Mouse (Mus musculus) hindbrain, postnatal 0 days (tissue): Measurements from ENCODE around the gene Tmem106c. TPM values are rescaled to one million over a fixed set of nuclear protein-coding genes. Genes with fewer than 3 reads are reported as not detected.

Experiments
- ATAC-seq: fragments of 200-750 bp; cut with Nextera tagmentation; 2 replicates; pipeline ENCODE4 v1.8.0; 2017; ENCODE audit warnings: mild to moderate bottlenecking, moderate TSS enrichment, moderate library complexity
- DNase-seq: peaks from one replicate; pipeline ENCODE4 v3.0.0-alpha.2; 2015; ENCODE audit warnings: low spot score
- H3K27ac ChIP-seq: fragments of 300-500 bp; sonication (generic); 2 replicates; pipeline ENCODE4 v1.5.1; 2014; ENCODE audit warnings: mild to moderate bottlenecking
- H3K27me3 ChIP-seq: fragments of 300-500 bp; sonication (generic); 2 replicates; pipeline ENCODE4 v1.6.1; 2014; ENCODE audit warnings: low read length, mixed read lengths; ENCODE audit not compliant: insufficient read depth
- H3K36me3 ChIP-seq: fragments of 300-500 bp; sonication (generic); 2 replicates; pipeline ENCODE4 v1.6.1; 2014; ENCODE audit warnings: low read length, mixed read lengths; ENCODE audit not compliant: insufficient read depth
- H3K4me1 ChIP-seq: fragments of 300-500 bp; sonication (generic); 2 replicates; pipeline ENCODE4 v1.6.1; 2014; ENCODE audit warnings: antibody characterized with exemption, low read length, mixed read lengths; ENCODE audit not compliant: insufficient read depth
- H3K4me2 ChIP-seq: fragments of 300-500 bp; sonication (generic); 2 replicates; pipeline ENCODE4 v1.6.1; 2014; ENCODE audit warnings: low read depth, mild to moderate bottlenecking, low read length, moderate library complexity, mixed read lengths
- H3K4me3 ChIP-seq: fragments of 300-500 bp; sonication (generic); 2 replicates; pipeline ENCODE4 v1.5.1; 2014; ENCODE audit warnings: low read length
- H3K9ac ChIP-seq: fragments of 300-500 bp; sonication (generic); replicated peaks from 2 replicates; pipeline ENCODE4 v1.6.1; 2014; ENCODE audit warnings: mild to moderate bottlenecking, low read length, moderate library complexity, mixed read lengths
- H3K9me3 ChIP-seq: fragments of 300-500 bp; sonication (generic); 2 replicates; pipeline ENCODE4 v1.6.1; 2016; ENCODE audit warnings: low read length, mixed read lengths
- CTCF ChIP-seq: IDR thresholded peaks from 2 replicates; pipeline ENCODE4 v1.5.1; 2016; ENCODE audit warnings: antibody characterized with exemption, control low read depth, low read depth
- WGBS: fragments of 180-500 bp; shearing (Covaris S2); extraction: QIAGEN DNeasy Blood & Tissue Kit; methylation state at CpG from one replicate; pipeline ENCODE4 v1.1.7; 2014; 5-methylcytosine and 5-hydroxymethylcytosine counted together
- polyA plus RNA-seq: library from polyadenylated mRNA; unstranded; fragments of >200 nt; fragmentation: Nextera tagmentation; extraction: Ambion mirVana; gene quantifications from 2 replicates; pipeline ENCODE4 v1.2.1, GENCODE M21; 2015
- total RNA-seq: library from RNA; depleted of rRNA; stranded (reverse); fragments of >200 nt; gene quantifications from 2 replicates; pipeline ENCODE4 v1.2.3, GENCODE M21; 2014; rRNA removed

Tmem106c gene
- total and polyA plus RNA-seq, 2 experiments from 2014 or later = 53.7 to 55.9 TPM

GRCm38 (mm10) chr15:98019047-98019446 is 55.0 kb downstream of the Tmem106c start:
- DNase-seq (no peak), ATAC-seq (no peak)
- H3K27me3 ChIP-seq = no peaks in the 10 kb centered on the region
- no peak for TF ChIP-seq CTCF
- 45% methylated on average over 3 of the region's 3 CpGs for WGBS
- H3K27ac ChIP-seq = no peak overlapping the region
- no peaks in the 10 kb centered on the region for H3K9me3 ChIP-seq
- H3K9ac ChIP-seq = no peak overlapping the region
- H3K4me2 ChIP-seq = no peak overlapping the region
- H3K36me3 ChIP-seq = no peaks in the 10 kb centered on the region
- no peaks in the 10 kb centered on the region for H3K4me1 ChIP-seq
- H3K4me3 ChIP-seq = no peak overlapping the region

Other genes starting within 250 kb of the Tmem106c start
- gene Endou, start 232.9 kb upstream of the Tmem106c start, total RNA-seq = 0.10 TPM in 1 of 2 replicates, not detected in the other
- 0.44 and 0.49 TPM in 2 replicates for gene Endou, start 232.9 kb upstream of the Tmem106c start, polyA plus RNA-seq
- gene Rapgef3, start 196.2 kb upstream of the Tmem106c start, total RNA-seq = 26.4 and 41.9 TPM in 2 replicates
- gene Rapgef3, start 196.2 kb upstream of the Tmem106c start, polyA plus RNA-seq = 10.3 and 12.2 TPM in 2 replicates
- gene Slc48a1, start 185.7 kb upstream of the Tmem106c start, total RNA-seq = 84.4 and 89.3 TPM in 2 replicates
- 140 and 152 TPM in 2 replicates for gene Slc48a1, start 185.7 kb upstream of the Tmem106c start, polyA plus RNA-seq
- gene Hdac7, start 119.7 kb upstream of the Tmem106c start, total RNA-seq = 23.6 and 28.6 TPM in 2 replicates
- 21.7 and 23.7 TPM in 2 replicates for gene Hdac7, start 119.7 kb upstream of the Tmem106c start, polyA plus RNA-seq
- 0.26 and 0.29 TPM in 2 replicates for gene Vdr, start 53.6 kb upstream of the Tmem106c start, total RNA-seq
- gene Vdr, start 53.6 kb upstream of the Tmem106c start, polyA plus RNA-seq = 0.38 and 0.76 TPM in 2 replicates
- gene Col2a1, start 40.5 kb downstream of the Tmem106c start, total RNA-seq = 19.3 and 28.9 TPM in 2 replicates
- gene Col2a1, start 40.5 kb downstream of the Tmem106c start, polyA plus RNA-seq = 7.4 and 8.1 TPM in 2 replicates
- 97.3 and 102 TPM in 2 replicates for gene Pfkm, start 128.4 kb downstream of the Tmem106c start, total RNA-seq
- gene Pfkm, start 128.4 kb downstream of the Tmem106c start, polyA plus RNA-seq = 91.5 and 94.0 TPM in 2 replicates
- 12.7 and 15.0 TPM in 2 replicates for gene Senp1, start 129.5 kb downstream of the Tmem106c start, total RNA-seq
- gene Senp1, start 129.5 kb downstream of the Tmem106c start, polyA plus RNA-seq = 12.5 TPM in 2 replicates
- gene Asb8, start 201.4 kb downstream of the Tmem106c start, total RNA-seq = 53.3 and 71.5 TPM in 2 replicates
- gene Asb8, start 201.4 kb downstream of the Tmem106c start, polyA plus RNA-seq = 52.3 and 55.9 TPM in 2 replicates
- 107 and 116 TPM in 2 replicates for gene Ccdc184, start 203.0 kb downstream of the Tmem106c start, total RNA-seq
- 90.4 and 98.0 TPM in 2 replicates for gene Ccdc184, start 203.0 kb downstream of the Tmem106c start, polyA plus RNA-seq
- not detected in 2 replicates for gene Olfr288, start 231.3 kb downstream of the Tmem106c start, total RNA-seq
- gene Olfr288, start 231.3 kb downstream of the Tmem106c start, polyA plus RNA-seq = not detected in 2 replicates